Mouse (Mus musculus): ENCODE data around the gene Trim3.

Gene Trim3

DNA sequence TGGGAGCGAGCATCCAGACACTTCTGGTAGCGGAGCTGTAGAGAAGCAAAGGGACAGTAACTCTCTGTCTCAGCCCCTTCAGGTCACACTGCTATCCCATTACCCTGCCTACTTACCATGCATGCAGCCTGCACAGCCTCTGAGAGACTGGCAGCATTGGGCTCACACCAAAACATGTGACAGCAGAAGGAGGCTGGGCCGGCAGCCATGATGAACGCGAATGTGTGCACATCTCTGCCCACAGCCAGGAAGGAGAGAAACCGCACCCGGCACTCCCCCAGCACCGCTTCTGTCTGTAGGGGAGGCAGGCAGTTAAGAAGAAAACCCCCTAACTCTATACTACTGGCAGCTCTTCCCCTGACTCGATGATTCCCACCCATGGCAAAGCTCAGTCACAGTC lies 74.4 kb downstream of the Trim3 start:
- DNase-seq (ENCODE audit: low spot score in 2 of 2) = no peak

DNA sequence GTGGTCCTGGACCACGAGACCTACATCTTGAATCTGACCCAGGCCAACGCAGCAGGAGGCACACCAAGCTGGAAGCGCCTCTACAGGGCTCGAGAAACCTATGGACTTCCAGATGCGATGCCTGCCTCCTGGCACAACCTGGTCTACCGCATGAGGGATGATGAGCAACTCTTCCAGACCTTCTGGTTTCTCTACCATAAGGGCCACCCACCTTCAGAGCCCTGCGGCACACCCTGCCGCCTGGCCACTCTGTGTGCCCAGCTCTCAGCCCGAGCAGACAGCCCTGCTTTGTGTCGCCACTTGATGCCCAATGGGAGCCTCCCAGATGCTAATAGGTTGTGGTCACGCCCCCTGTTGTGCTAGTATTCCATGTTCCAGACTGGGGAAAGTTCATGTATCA lies 75.7 kb downstream of the Trim3 start:
- no peak for DNase-seq (ENCODE audit: low spot score in 2 of 2)

DNA sequence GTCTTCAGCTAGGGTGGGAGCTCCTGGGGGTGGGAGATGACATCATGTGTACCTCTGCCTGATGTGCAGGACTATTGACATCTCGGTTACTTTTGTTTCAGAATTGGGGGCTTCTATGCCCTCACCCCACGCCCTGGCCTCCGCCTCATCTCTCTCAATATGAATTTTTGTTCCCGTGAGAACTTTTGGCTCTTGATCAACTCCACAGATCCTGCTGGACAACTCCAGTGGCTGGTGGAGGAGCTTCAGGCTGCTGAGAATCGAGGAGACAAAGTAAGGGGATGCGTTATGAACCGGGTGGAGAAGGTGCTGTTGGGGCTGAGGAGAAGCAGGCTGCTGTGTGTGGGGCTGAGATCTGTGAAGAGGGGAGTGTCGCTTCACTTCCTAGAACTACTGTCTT lies 77.0 kb downstream of the Trim3 start:
- DNase-seq (ENCODE audit: low spot score in 2 of 2) = no peak

DNA sequence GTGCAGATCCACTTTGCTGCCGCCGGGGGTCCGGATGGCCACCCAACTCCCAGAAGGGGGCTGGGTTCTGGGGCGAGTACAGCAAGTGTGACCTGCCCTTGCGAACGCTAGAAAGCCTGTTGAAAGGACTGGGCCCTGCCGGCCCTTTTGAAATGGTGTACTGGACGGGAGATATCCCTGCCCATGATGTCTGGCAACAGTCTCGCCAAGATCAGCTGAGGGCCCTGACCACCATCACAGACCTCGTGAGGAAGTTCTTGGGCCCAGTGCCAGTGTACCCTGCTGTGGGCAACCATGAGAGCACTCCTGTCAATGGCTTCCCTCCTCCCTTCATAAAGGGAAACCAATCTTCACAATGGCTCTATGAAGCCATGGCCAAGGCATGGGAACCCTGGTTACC lies 77.8 kb downstream of the Trim3 start:
- no peak for DNase-seq (ENCODE audit: low spot score in 2 of 2)
